Mouse (Mus musculus) thymus, adult 2 months (tissue): ENCODE measurements around the gene Zfp472. TPM values are rescaled to one million over a fixed set of nuclear protein-coding genes. Genes with fewer than 3 reads are reported as not detected.
A peak's percentile ranks its signal among the peaks of the same experiment; 100 is the strongest.
"Not testable (repeated sequence)": the region's sequence is repeated elsewhere in the genome, so short reads cannot be mapped to it uniquely, and the experiment has no call there.

Experiments used
- DNase-seq: peaks from one replicate; pipeline ENCODE4 v3.0.0; 2021
- H3K27ac ChIP-seq: fragments of 200-500 bp; 2 replicates; pipeline ENCODE4 v1.5.1; 2012; ENCODE audit warnings: low read length, control low read depth; ENCODE audit not compliant: control insufficient read depth, insufficient read depth
- H3K27me3 ChIP-seq: fragments of 200-500 bp; 2 replicates; pipeline ENCODE4 v1.6.1; 2012; ENCODE audit warnings: mild to moderate bottlenecking, low read length, moderate library complexity, mixed read lengths; ENCODE audit not compliant: control insufficient read depth, insufficient read depth
- H3K36me3 ChIP-seq: fragments of 200-500 bp; 2 replicates; pipeline ENCODE4 v1.6.1; 2012; ENCODE audit warnings: mild to moderate bottlenecking, low read length, moderate library complexity; ENCODE audit not compliant: control insufficient read depth, insufficient read depth
- H3K4me1 ChIP-seq: fragments of 200-500 bp; replicated peaks from 2 replicates; pipeline ENCODE4 v1.6.1; 2012; ENCODE audit warnings: low read length; ENCODE audit not compliant: control insufficient read depth, insufficient read depth
- H3K4me3 ChIP-seq: fragments of 200-500 bp; 2 replicates; pipeline ENCODE4 v1.5.1; 2012; ENCODE audit warnings: mild to moderate bottlenecking, low read length, control low read depth, moderate library complexity; ENCODE audit not compliant: control insufficient read depth, insufficient read depth
- CTCF ChIP-seq: fragments of 200-500 bp; IDR thresholded peaks from 2 replicates; pipeline ENCODE4 v1.5.1; 2012; ENCODE audit warnings: mild to moderate bottlenecking, control low read depth, low read length, moderate library complexity, borderline replicate concordance; ENCODE audit not compliant: control insufficient read depth, poor library complexity, insufficient read depth; ENCODE audit errors: extremely low read depth
- POLR2A ChIP-seq: fragments of 200-500 bp; IDR thresholded peaks from 2 replicates; pipeline ENCODE4 v1.6.1; 2012; ENCODE audit warnings: mild to moderate bottlenecking, low read length, control low read depth, moderate library complexity; ENCODE audit not compliant: control insufficient read depth, poor library complexity, insufficient read depth; ENCODE audit errors: extremely low read depth
- WGBS: fragments of 180-500 bp; shearing (Covaris S2); methylation state at CpG from one replicate; pipeline ENCODE4 v1.1.7; 2018; 5-methylcytosine and 5-hydroxymethylcytosine counted together
- polyA plus RNA-seq: library from polyadenylated mRNA; depleted of rRNA; stranded (reverse); fragments of >200 nt; gene quantifications from 2 replicates; pipeline ENCODE4 v1.2.3, GENCODE M21; 2012; rRNA removed

Zfp472 gene
- polyA plus RNA-seq, 1 experiment: 2.0 TPM

DNA sequence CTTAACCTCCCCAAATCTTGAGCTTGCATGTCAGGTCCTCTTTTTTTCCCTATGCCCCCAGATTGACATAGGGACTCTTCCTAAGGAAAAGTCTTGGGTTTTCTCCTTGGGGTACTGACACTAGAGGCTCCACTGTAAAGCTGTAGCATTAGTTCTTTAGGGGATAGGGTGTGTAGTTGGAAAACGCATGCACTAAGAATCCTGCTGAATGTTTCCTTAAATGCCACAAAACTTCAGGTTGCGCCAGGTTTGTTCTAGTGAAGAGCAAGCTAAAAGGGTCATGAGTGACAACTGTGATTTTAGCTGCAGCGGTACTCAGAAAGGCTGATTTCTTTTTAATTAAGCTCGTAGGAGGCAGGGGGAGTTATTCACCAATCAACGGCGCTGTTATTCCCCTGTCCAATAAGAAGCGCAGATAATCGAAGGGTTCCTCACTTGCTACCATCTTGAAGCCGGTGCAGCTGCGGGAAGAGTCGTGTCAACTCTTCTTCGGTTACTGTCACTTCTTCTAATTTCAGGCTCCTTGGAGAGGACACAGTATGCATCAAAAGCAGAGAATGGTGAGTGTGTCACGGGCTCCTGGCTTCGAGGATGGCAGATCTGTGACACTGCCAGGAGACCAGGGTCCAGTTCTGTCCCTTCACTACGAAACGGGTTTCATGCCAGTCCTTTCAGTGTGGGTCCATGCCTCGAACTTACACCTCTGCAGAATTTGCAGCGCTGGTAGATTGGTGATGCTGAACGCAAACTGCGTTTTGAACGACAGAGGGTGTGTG lies 27.3 kb downstream of the Zfp472 start, which contains the start of gene Zfp952:
Gene Zfp952, plus strand, starts transcription at position 431 of the 776 bp plus-strand sequence.
- peak within 1 kb of the TSS; percentile 98 for H3K4me3 ChIP-seq
- peak; percentile 82 for DNase-seq
- H3K4me1 ChIP-seq: peaks cover 7% of the 10 kb centered on the region
- peak within 1 kb of the TSS; percentile 74 for H3K27ac ChIP-seq
- no peaks in the 10 kb centered on the region for H3K36me3 ChIP-seq
- 1% methylated on average over 21 of the region's 21 CpGs for WGBS
- H3K27me3 ChIP-seq: no peaks in the 10 kb centered on the region
- TF ChIP-seq CTCF (0 out of 2 replicates have a peak, but pooled peaks have one; percentile 17), POLR2A (no peak)

DNA sequence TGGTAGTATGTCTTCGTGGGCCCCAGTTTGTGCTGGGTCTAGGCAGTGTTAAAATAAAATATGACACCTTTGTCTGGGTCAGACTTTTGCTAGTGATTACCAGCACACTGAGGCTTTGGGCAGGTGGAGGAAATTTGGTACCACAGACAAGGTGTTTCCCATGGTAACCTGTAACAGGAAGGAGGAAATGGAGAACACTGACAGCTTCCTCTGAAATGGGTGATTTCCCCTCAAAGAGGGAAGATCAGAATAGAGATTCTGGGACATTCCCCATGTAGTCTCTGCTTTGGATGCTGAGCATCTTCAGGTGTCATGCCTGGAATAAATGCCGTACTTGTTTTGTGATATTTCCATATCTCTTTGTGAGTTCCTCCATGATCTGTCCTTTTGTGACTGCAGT lies 32.9 kb downstream of the Zfp472 start:
- H3K4me3 ChIP-seq: no peak overlapping the region
- H3K4me1 ChIP-seq: peaks cover 7% of the 10 kb centered on the region
- H3K27me3 ChIP-seq: no peaks in the 10 kb centered on the region
- WGBS: 95% methylated on average over 2 of the region's 2 CpGs
- TF ChIP-seq POLR2A: no peak
- no peak for TF ChIP-seq CTCF
- H3K27ac ChIP-seq: no peak overlapping the region
- DNase-seq: no peak
- H3K36me3 ChIP-seq: peaks cover 22% of the 10 kb centered on the region

DNA sequence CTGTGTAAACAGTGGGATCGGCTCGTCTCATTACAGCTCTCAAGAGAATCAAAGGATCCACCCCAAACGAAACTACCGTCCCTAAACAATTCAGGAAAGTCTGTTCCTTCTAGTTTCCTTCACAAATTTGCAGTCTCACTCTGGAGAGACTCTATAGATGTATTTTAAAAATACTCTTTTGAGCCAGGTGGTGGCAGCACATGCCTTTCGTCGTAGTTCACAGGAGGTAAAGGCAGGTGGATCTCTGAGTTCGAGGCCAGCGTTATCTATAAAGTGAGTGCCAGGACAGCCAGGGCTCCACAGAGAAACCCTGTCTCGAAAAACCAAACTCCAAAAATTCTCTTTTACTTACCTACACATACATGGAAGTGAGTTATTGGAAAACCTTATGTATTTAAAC lies 42.7 kb downstream of the Zfp472 start:
- H3K27me3 ChIP-seq: no peaks in the 10 kb centered on the region
- DNase-seq: peak; percentile 25
- no peak for TF ChIP-seq POLR2A
- TF ChIP-seq CTCF: no peak
- peaks cover 12% of the 10 kb centered on the region for H3K36me3 ChIP-seq
- H3K4me3 ChIP-seq: no peak overlapping the region
- H3K4me1 ChIP-seq: no peaks in the 10 kb centered on the region
- 42% methylated on average over 9 of the region's 9 CpGs for WGBS
- H3K27ac ChIP-seq: no peak overlapping the region

DNA sequence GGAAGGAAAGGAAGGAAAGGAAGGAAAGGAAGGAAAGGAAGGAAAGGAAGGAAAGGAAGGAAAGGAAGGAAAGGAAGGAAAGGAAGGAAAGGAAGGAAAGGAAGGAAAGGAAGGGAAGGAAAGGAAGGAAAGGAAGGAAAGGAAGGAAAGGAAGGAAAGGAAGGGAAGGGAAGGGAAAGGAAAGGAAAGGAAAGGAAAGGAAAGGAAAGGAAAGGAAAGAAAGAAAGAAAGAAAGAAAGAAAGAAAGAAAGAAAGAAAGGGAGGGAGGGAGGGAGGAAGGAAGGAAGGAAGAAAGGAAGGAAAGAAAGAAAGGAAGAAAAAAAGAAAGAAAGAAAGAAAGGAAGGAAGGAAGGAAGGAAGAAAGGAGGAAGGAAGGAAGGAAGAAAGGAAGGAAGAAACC lies 54.8 kb downstream of the Zfp472 start:
- H3K4me1 ChIP-seq, DNase-seq: not testable (repeated sequence)
- peaks cover 28% of the 10 kb centered on the region for H3K36me3 ChIP-seq

More for the DNA sequence above, 54.8 kb downstream of the Zfp472 start:
- not testable (repeated sequence) for H3K27ac ChIP-seq, H3K27me3 ChIP-seq, H3K4me3 ChIP-seq

Other genes with a start within 250 kb of the Zfp472 start
- gene Zfp871, start 177.5 kb upstream of the Zfp472 start, polyA plus RNA-seq: 25.7 and 29.7 TPM in 2 replicates
- 0.05 and 0.13 TPM in 2 replicates for gene Zfp811, start 155.9 kb upstream of the Zfp472 start, polyA plus RNA-seq
- 9.8 and 12.5 TPM in 2 replicates for gene Zfp799, start 135.6 kb upstream of the Zfp472 start, polyA plus RNA-seq
- 0.34 and 0.37 TPM in 2 replicates for gene Zfp870, start 74.2 kb upstream of the Zfp472 start, polyA plus RNA-seq
- 0.23 and 1.6 TPM in 2 replicates for gene Cyp4f14, start 48.5 kb upstream of the Zfp472 start, polyA plus RNA-seq
- gene Cyp4f13, start 18.4 kb upstream of the Zfp472 start, polyA plus RNA-seq: 38.7 and 39.0 TPM in 2 replicates
- gene Zfp952, start 27.3 kb downstream of the Zfp472 start, polyA plus RNA-seq: 4.9 and 6.4 TPM in 2 replicates
- 1.1 and 1.2 TPM in 2 replicates for gene Zfp763, start 67.6 kb downstream of the Zfp472 start, polyA plus RNA-seq
- not detected in 2 replicates for gene 4921501E09Rik, start 102.2 kb downstream of the Zfp472 start, polyA plus RNA-seq
- 2.1 and 2.4 TPM in 2 replicates for gene Zfp563, start 123.5 kb downstream of the Zfp472 start, polyA plus RNA-seq
- gene Morc2b, start 173.9 kb downstream of the Zfp472 start, polyA plus RNA-seq: not detected in 2 replicates
- not detected in 2 replicates for gene Olfr55, start 202.6 kb downstream of the Zfp472 start, polyA plus RNA-seq
- not detected in 2 replicates for gene Olfr239, start 225.5 kb downstream of the Zfp472 start, polyA plus RNA-seq